Mouse (Mus musculus) CH12.LX (cell line): ENCODE measurements at regions not wholly inside any gene's neighbourhood (a gene's known extent, or its start where the extent isn't known, plus 50 kb on each side); places are given as distances from the start of the nearest gene placed in this dataset.

Experiments used
- DNase-seq: peaks from one replicate; pipeline ENCODE4 v3.0.0-alpha.2; 2013; ENCODE audit errors: extremely low read depth
- H3K27ac ChIP-seq: 2 replicates; pipeline ENCODE4 v1.5.1; 2012; ENCODE audit warnings: low read depth, mild to moderate bottlenecking, control low read depth, moderate library complexity; ENCODE audit not compliant: insufficient read depth
- H3K27me3 ChIP-seq: replicated peaks from 2 replicates; pipeline ENCODE3; 2012; ENCODE audit warnings: inconsistent platforms
- H3K36me3 ChIP-seq, 2 experiments: replicated peaks in 1 of 2; 2 replicates each; pipeline versions ENCODE3 to v1.6.1; 2012; ENCODE audit warnings: inconsistent platforms in 1 of 2, low read length in 1 of 2, mild to moderate bottlenecking in 1 of 2, mixed read lengths in 1 of 2, moderate library complexity in 1 of 2; ENCODE audit not compliant: control insufficient read depth in 1 of 2, insufficient read depth in 1 of 2
- H3K4me1 ChIP-seq, 2 experiments: 2 replicates each; pipeline ENCODE4 v1.6.1; 2012; ENCODE audit warnings: inconsistent platforms in 1 of 2, moderate library complexity in 1 of 2; ENCODE audit not compliant: insufficient read depth in 2 of 2, control insufficient read depth in 1 of 2
- H3K4me2 ChIP-seq: 2 replicates; pipeline ENCODE4 v1.6.1; 2012; ENCODE audit warnings: low read depth, mild to moderate bottlenecking, control low read depth; ENCODE audit not compliant: poor library complexity, insufficient read depth, severe bottlenecking
- H3K4me3 ChIP-seq, 3 experiments: fragments of 150-350 bp in 1 of 3; sonication (generic) in 1 of 3; replicated peaks in 1 of 3; 2 replicates each; pipeline versions ENCODE3 to v1.5.1; 2011 to 2012; ENCODE audit warnings: low read depth in 2 of 3, low read length in 2 of 3, mild to moderate bottlenecking in 2 of 3, moderate library complexity in 2 of 3, control low read depth in 1 of 3, improper control_type of control experiment in 1 of 3, inconsistent platforms in 1 of 3, mixed read lengths in 1 of 3; ENCODE audit not compliant: poor library complexity in 1 of 3
- H3K79me2 ChIP-seq: replicated peaks from 2 replicates; pipeline ENCODE4 v1.6.1; 2012; ENCODE audit warnings: mild to moderate bottlenecking, moderate library complexity; ENCODE audit not compliant: control insufficient read depth, poor library complexity, insufficient read depth, severe bottlenecking; ENCODE audit errors: extremely low read depth
- H3K9ac ChIP-seq: 2 replicates; pipeline ENCODE4 v1.6.1; 2012; ENCODE audit warnings: low read depth, mild to moderate bottlenecking, control low read depth, moderate library complexity; ENCODE audit not compliant: insufficient read depth
- H3K9me3 ChIP-seq: replicated peaks from 2 replicates; pipeline ENCODE3; 2012; ENCODE audit warnings: low read length, inconsistent platforms, mixed read lengths
- BHLHE40 ChIP-seq: IDR thresholded peaks from 2 replicates; pipeline ENCODE4 v1.6.1; 2011; ENCODE audit warnings: mild to moderate bottlenecking, low read depth, low read length, improper control_type of control experiment
- CHD1 ChIP-seq: IDR thresholded peaks from 2 replicates; pipeline ENCODE4 v1.6.1; 2012; ENCODE audit warnings: low read depth, low read length, improper control_type of control experiment, inconsistent platforms
- CHD2 ChIP-seq: IDR thresholded peaks from 2 replicates; pipeline ENCODE4 v1.6.1; 2011; ENCODE audit warnings: low read length, improper control_type of control experiment
- CTCF ChIP-seq, 2 experiments: IDR thresholded peaks in 1 of 2; conservative IDR thresholded peaks in 1 of 2; 2 replicates each; pipeline ENCODE4 v1.5.1; 2011 to 2012; ENCODE audit warnings: low read depth in 2 of 2, low read length in 2 of 2, improper control_type of control experiment in 1 of 2, inconsistent platforms in 1 of 2, mild to moderate bottlenecking in 1 of 2, moderate library complexity in 1 of 2
- E2F4 ChIP-seq: IDR thresholded peaks from 2 replicates; pipeline ENCODE4 v1.6.1; 2011; ENCODE audit warnings: low read depth, low read length, improper control_type of control experiment; ENCODE audit not compliant: insufficient replicate concordance
- GABPA ChIP-seq: IDR thresholded peaks from 2 replicates; pipeline ENCODE4 v1.6.1; 2012; ENCODE audit warnings: low read depth, low read length, improper control_type of control experiment, inconsistent platforms; ENCODE audit not compliant: insufficient replicate concordance
- HCFC1 ChIP-seq: IDR thresholded peaks from 2 replicates; pipeline ENCODE4 v1.6.1; 2012; ENCODE audit warnings: low read depth, mild to moderate bottlenecking, inconsistent platforms, low read length, improper control_type of control experiment
- IRF4 ChIP-seq: IDR thresholded peaks from 2 replicates; pipeline ENCODE4 v1.6.1; 2014; ENCODE audit warnings: low read depth, mild to moderate bottlenecking, inconsistent platforms, low read length, improper control_type of control experiment
- JUN ChIP-seq: IDR thresholded peaks from 2 replicates; pipeline ENCODE4 v1.6.1; 2011; ENCODE audit warnings: low read depth, mild to moderate bottlenecking, low read length, improper control_type of control experiment, moderate library complexity; ENCODE audit not compliant: insufficient read depth
- JUND ChIP-seq: conservative IDR thresholded peaks from 2 replicates; pipeline ENCODE4 v1.6.1; 2011; ENCODE audit warnings: low read depth, low read length, improper control_type of control experiment
- KAT2A ChIP-seq: IDR thresholded peaks from 2 replicates; pipeline ENCODE4 v1.6.1; 2012; ENCODE audit warnings: low read length, improper control_type of control experiment, inconsistent platforms; ENCODE audit not compliant: insufficient replicate concordance
- MAX ChIP-seq: IDR thresholded peaks from 2 replicates; pipeline ENCODE4 v1.6.1; 2011; ENCODE audit warnings: low read length, improper control_type of control experiment
- MXI1 ChIP-seq: IDR thresholded peaks from 2 replicates; pipeline ENCODE4 v1.6.1; 2011; ENCODE audit warnings: mild to moderate bottlenecking, low read depth, low read length, improper control_type of control experiment
- MYC ChIP-seq: IDR thresholded peaks from 2 replicates; pipeline ENCODE4 v1.6.1; 2011; ENCODE audit warnings: low read depth, mild to moderate bottlenecking, improper control_type of control experiment, low read length
- PAX5 ChIP-seq: IDR thresholded peaks from 2 replicates; pipeline ENCODE4 v1.6.1; 2012; ENCODE audit warnings: low read length, inconsistent platforms, mixed read lengths
- POLR2A ChIP-seq: IDR thresholded peaks from 2 replicates; pipeline ENCODE4 v1.6.1; 2011; ENCODE audit warnings: low read depth, mild to moderate bottlenecking, improper control_type of control experiment, low read length
- POLR2AphosphoS2 ChIP-seq: IDR thresholded peaks from 2 replicates; pipeline ENCODE4 v1.6.1; 2011; ENCODE audit warnings: low read depth, low read length, improper control_type of control experiment
- RAD21 ChIP-seq: IDR thresholded peaks from 2 replicates; pipeline ENCODE4 v1.6.1; 2011; ENCODE audit warnings: low read depth, mild to moderate bottlenecking, low read length, improper control_type of control experiment, moderate library complexity
- SMC3 ChIP-seq: IDR thresholded peaks from 2 replicates; pipeline ENCODE4 v1.6.1; 2011; ENCODE audit warnings: low read depth, low read length, improper control_type of control experiment
- TBP ChIP-seq: conservative IDR thresholded peaks from 2 replicates; pipeline ENCODE4 v1.6.1; 2011; ENCODE audit warnings: low read depth, low read length, improper control_type of control experiment
- TCF12 ChIP-seq: IDR thresholded peaks from 2 replicates; pipeline ENCODE4 v1.6.1; 2014; ENCODE audit warnings: low read depth, mild to moderate bottlenecking, inconsistent platforms, low read length, improper control_type of control experiment
- UBTF ChIP-seq: IDR thresholded peaks from 2 replicates; pipeline ENCODE4 v1.6.1; 2012; ENCODE audit warnings: low read depth, mild to moderate bottlenecking, inconsistent platforms, low read length, improper control_type of control experiment, moderate library complexity
- USF2 ChIP-seq: conservative IDR thresholded peaks from 2 replicates; pipeline ENCODE4 v1.6.1; 2011; ENCODE audit warnings: low read depth, low read length, improper control_type of control experiment
- ZKSCAN1 ChIP-seq: IDR thresholded peaks from 2 replicates; pipeline ENCODE4 v1.6.1; 2012; ENCODE audit warnings: low read depth, inconsistent platforms, low read length, improper control_type of control experiment, borderline replicate concordance
- ZMIZ1 ChIP-seq: IDR thresholded peaks from 2 replicates; pipeline ENCODE4 v1.6.1; 2012; ENCODE audit warnings: low read depth, mild to moderate bottlenecking, inconsistent platforms, low read length, improper control_type of control experiment
- ZNF384 ChIP-seq: IDR thresholded peaks from 2 replicates; pipeline ENCODE4 v1.6.1; 2012; ENCODE audit warnings: low read depth, low read length, improper control_type of control experiment, inconsistent platforms
- dilution Hi-C: fragments of 300-500 bp; cut with MboI; formaldehyde crosslinking; loops from 2 replicates; pipeline ENCODE4 v1.14.3; 2020; ENCODE audit warnings: low sequenced_read_pairs; ENCODE audit not compliant: extremely low pct_unique_long_range_greater_than_20kb, extremely low pct_ligation_motif_present
- in situ Hi-C: fragments of 300-500 bp; cut with MboI; formaldehyde crosslinking; loops from 3 replicates; pipeline ENCODE4 v1.14.3; 2019; ENCODE audit warnings: low sequenced_read_pairs, low pct_ligation_motif_present, low pct_unique_long_range_greater_than_20kb, mixed read lengths

GRCm38 (mm10) chr19:15692379-15693023 is 254.6 kb downstream of the Psat1 start:
- no peak overlapping the region for H3K4me2 ChIP-seq
- no peaks in the 10 kb centered on the region for H3K9me3 ChIP-seq
- no peak overlapping the region for H3K9ac ChIP-seq
- H3K27me3 ChIP-seq = no peaks in the 10 kb centered on the region
- TF ChIP-seq IRF4 = no peak
- no peak for TF ChIP-seq JUND
- no peak for TF ChIP-seq UBTF
- TF ChIP-seq RAD21 = no peak
- no peak for TF ChIP-seq POLR2AphosphoS2
- no peak for TF ChIP-seq ZMIZ1
- no peak for TF ChIP-seq SMC3
- TF ChIP-seq CHD2 = no peak
- TF ChIP-seq HCFC1 = no peak
- no peak for TF ChIP-seq MYC
- no peak for TF ChIP-seq MAX
- TF ChIP-seq E2F4 = no peak
- no peak for TF ChIP-seq CHD1
- TF ChIP-seq GABPA = no peak
- no peak for TF ChIP-seq CTCF (conservative IDR thresholded peaks at IDR 0.05 in 1 of 2, IDR thresholded peaks at IDR 0.05 in 1 of 2; ENCODE audit: low read depth in 2 of 2, low read length in 2 of 2)
- no peaks in the 10 kb centered on the region for H3K79me2 ChIP-seq
- H3K36me3 ChIP-seq = no peaks in the 10 kb centered on the region
- in situ Hi-C loops = no loop called here
- DNase-seq = no peak
- H3K27ac ChIP-seq = no peak overlapping the region
- H3K4me1 ChIP-seq = peaks cover 0 to 9% of the 10 kb centered on the region in 2 experiments; a peak in 2 of 4 replicates
- no peak overlapping the region for H3K4me3 ChIP-seq
- dilution Hi-C loops = no loop called here

GRCm38 (mm10) chr19:15669996-15670395 is 277.1 kb downstream of the Psat1 start:
- Histone ChIP-seq H3K36me3 (no peaks in the 10 kb centered on the region), H3K27ac (no peak overlapping the region), H3K27me3 (no peaks in the 10 kb centered on the region), H3K79me2 (no peaks in the 10 kb centered on the region), H3K4me3 (no peak overlapping the region), H3K9ac (no peak overlapping the region), H3K9me3 (no peaks in the 10 kb centered on the region), H3K4me1 (peaks cover 0 to 7% of the 10 kb centered on the region in 2 experiments; a peak in 2 of 4 replicates), H3K4me2 (no peak overlapping the region)
- TF ChIP-seq JUND (no peak), TBP (no peak), TCF12 (no peak), CHD1 (no peak), CTCF (conservative IDR thresholded peaks at IDR 0.05 in 1 of 2, IDR thresholded peaks at IDR 0.05 in 1 of 2; ENCODE audit: low read depth in 2 of 2, low read length in 2 of 2) (no peak), ZMIZ1 (no peak), ZKSCAN1 (no peak), GABPA (no peak), USF2 (no peak), PAX5 (no peak), JUN (no peak), POLR2A (no peak), MXI1 (no peak), KAT2A (no peak), ZNF384 (no peak), BHLHE40 (no peak), E2F4 (no peak), RAD21 (no peak), SMC3 (no peak)
- dilution Hi-C loops = no loop called here
- no peak for DNase-seq
- in situ Hi-C loops = no loop called here
